Mouse (Mus musculus) urinary bladder, postnatal 36 days (tissue): ENCODE data around the gene Tgm2.

Experiments used
- DNase-seq, 2 experiments: peaks; one replicate each; pipeline ENCODE4 v3.0.0; 2022; ENCODE audit warnings: low spot score in 2 of 2, mixed read lengths in 1 of 2

Gene Tgm2

DNA sequence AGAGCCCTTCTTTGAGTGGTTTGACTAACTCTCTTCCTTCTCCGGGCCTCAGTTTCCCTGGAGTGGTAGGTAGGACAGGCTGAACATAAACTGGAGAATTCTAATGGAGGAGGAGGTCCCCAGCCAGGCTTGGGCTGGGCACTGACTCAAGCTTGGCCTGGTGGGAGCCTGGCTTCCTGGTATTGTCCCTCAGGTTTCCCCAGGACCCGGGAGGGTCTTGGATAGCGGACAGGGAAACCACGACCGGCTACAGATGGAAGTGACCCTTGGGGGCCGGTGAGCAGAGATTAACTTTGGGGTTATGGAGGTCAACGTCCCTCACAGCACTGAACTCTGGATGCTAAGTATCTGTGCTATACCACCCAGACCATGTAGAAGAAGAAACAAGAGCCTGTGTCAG, 5.0 kb downstream of the Tgm2 start:
- DNase-seq, result no peak

DNA sequence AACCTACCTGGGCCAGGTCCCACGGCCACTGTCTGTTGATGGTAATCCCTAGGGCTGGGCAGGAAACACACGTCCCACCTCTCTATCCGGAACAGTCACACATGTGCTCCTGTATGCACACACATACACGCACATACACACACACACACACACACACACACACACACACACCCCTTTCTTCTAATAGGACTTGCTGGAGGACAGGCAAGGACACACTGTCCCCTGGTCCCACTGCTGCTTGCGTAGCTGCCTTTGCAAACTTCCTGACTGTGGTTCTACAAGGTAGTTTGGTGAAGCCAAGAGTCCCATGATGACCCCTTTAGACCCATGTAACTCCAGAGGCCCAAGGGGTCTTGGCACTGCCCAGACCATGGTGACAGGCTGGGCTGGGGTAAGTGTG, 5.6 kb downstream of the Tgm2 start:
- no peak for DNase-seq

DNA sequence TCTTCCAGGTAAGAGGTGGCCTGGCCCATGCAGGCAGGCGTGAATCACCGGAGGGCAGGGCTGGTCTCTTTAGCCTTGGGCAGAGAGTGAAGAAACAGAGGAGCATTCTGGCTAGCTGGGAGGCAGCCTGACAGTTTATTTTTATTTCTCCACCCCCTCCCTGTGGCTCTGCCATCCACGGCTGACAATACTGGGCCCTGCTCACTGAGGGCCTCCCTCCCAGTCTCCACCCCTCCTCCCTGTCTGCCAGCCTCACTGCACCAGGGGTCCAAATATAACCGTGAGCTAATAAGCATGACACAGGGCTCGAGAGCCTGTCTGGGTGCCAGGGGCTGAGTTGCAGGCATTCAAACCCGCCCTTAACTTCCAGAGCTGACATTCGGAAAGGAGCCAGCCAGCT, 6.6 kb downstream of the Tgm2 start:
- DNase-seq, result peak in 1 of 2 experiments; percentile 68

DNA sequence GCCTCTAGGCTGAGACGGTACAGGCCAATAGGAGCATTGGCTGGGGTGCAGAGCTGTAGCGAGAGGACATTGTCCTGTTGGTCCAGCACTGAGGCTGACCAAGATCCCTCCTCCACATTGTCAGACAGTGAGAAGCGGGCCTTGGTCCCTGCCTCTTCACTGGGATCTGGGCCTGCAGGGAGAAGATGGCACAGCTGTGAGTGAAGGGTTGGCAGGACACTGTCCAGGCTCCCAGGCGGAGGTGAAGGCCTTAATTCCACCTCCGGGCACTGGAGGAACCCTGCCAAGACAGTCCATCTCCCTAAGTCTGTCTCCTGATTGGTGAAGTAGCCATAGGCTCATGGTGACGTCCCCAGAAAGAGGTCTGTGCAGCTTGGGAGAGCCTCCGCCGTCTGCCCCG, 7.5 kb downstream of the Tgm2 start:
- DNase-seq, result no peak

DNA sequence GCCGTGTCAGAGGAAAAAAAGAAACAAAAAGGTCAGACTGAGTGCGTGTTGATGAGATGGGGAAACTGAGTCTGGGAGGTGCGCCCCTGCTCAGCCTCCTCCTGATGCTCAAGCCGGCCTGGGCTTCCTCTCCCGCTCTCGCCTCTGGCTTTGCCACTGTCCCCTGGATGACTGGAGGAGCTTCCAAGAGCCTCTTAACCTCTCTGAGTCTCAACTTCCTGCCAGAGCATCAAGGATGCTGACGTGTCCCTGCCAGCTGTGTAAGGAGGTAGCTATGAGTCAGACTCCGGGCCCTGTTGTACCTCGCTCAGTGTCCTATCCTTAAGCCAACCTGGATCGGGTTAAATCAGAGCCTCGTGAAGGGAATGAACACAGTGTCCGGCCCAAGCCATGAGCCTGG, 8.5 kb downstream of the Tgm2 start:
- DNase-seq, result no peak

DNA sequence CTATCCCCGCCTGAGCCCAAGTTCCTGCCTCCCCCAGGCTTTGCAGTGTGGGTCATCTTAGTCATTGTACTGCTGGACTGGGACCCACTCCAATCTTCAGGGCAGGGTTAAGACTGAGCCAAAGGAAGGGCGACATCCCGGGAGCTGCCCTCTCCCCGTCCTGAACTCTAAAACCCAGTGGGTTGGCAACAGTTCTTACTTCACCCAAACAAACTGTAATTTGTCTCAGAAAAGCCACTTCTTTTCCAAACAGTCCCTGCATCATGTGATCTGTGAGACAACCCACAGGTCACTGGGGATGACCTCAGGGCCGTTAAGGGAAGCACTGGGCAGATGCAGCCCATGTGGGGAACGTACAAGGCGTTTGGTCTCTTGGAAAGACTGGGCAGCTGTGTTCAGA, 10.0 kb downstream of the Tgm2 start:
- no peak for DNase-seq

DNA sequence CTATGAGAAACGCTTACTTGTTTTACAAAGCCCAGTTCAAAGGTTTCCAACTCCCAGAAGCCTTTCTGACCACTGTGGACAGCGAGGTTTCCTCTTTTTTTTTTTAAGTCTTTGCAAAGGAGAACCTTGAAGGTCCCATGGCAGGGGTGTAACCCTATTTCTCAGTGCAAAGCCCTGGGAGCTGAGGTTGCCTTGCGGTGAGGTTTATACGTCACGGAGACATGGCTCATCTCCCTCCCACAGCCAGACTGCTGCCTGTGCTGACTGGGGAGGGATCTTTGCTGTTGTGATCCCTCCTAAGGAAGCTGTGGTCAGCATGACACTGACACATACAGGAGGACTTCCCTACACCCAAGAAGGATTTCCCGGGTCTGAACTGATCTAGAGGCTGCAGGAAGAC, 13.2 kb downstream of the Tgm2 start:
- no peak for DNase-seq

DNA sequence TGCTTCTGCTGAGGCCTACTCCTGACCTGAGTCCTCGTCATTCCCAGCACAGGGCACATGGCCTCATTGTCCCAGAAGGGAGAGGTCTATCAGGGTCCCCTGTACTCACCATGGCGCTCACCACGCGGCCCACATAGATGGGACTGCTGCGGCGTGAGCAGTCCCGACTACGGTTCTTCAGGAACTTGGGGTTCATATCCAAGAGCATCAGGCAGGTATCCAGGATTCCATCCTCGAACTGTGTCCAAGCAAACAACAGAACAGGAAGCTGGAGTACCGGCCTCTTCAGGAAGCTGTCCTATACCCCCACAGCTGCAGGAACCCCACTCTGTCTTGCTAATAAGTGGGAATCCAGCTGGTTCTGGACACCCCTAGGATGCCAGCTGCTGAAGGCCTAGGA, 13.9 kb downstream of the Tgm2 start:
- DNase-seq, result no peak

DNA sequence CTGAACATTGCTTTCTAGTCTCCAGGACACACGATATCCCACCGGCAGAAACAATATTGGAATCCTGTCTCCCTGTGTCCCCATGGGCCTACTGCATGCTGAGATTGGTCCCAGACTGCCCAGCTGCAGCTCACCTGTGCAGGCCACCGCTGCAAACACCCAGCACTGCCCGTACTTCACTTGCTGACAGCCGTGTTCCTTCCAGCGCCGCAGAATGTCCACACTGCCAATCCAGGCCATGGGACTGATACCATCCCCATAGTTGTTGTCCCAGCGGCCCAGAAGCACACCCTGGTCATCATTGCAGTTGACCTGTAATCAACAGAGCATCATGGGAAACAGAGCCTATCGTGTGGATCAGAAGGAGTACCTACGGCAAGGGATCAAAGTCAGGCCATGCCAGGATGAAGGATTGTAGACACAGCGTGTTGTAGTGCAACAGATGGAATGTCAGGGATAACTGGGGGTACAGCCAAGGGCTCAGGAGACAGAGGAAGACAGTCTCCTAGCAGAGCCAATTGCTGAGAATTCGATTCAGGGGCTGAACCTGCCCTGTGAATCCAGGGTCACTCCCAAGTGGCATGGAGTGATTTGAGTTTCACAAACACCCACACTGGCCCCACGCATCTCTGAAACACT, 14.9 kb downstream of the Tgm2 start:
- no peak for DNase-seq

DNA sequence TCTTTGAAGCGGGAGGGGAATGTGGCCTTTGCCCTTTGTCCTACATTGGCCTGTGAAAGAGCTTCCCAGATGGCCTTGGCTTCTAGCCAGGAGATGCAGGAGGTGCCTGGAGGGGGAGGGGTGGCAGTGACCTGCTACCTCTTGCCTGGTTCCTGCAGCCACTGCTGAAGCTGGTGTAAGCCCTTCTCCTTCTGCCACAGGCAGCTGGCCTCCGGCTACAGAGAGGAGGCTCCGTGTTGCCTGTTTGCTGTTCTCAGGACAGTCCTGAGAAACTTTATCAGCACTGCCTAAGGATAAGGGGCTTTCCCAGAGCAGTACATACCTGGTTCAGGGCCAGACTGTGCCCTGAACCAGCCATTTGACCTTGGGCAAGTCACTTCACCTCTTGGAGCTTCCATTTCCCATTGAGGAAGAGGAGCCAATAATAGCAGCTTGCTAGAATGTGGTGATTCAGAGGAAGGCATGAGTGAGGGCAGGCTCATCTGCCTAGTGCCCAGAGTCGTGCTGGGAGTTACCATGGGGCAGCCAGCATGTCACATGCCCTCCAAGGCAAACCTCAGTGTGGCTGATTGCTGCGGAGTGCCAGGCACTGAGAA, 15.7 kb downstream of the Tgm2 start:
- DNase-seq, result peak in 1 of 2 experiments; percentile 80

DNA sequence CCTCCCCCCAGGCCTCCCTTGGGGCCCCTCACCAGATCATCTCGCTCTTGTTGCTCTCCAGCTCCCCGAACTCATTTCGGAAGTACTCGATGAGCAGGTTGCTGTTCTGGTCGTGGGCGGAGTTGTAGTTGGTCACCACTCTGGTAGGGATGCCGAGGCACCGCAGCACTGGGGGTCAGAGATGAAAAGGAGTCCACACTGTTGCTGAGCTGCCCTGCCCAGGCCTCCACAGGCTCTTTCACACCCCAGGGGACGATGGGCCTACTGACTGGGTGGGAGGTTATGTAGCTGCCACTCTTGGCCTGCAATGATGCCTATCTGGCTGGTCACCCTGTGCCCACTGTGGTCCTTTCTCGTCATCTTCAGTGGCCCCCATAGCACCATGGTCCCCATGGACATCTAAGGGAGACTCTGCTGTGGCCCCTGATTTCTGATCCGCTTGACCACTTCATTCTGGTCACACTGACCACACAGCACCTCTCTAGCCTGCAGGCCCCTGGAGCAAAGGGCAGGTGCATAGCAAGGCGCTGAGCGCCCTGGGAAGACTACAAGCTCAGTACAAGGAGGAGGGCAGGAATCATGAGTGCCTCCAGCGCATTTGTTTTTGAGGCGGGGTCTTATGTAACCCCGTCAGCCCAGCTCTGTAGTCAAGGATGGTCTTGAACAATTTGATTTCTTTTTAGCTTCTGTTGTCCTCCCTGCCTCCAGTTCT, 16.8 kb downstream of the Tgm2 start:
- DNase-seq, result no peak

DNA sequence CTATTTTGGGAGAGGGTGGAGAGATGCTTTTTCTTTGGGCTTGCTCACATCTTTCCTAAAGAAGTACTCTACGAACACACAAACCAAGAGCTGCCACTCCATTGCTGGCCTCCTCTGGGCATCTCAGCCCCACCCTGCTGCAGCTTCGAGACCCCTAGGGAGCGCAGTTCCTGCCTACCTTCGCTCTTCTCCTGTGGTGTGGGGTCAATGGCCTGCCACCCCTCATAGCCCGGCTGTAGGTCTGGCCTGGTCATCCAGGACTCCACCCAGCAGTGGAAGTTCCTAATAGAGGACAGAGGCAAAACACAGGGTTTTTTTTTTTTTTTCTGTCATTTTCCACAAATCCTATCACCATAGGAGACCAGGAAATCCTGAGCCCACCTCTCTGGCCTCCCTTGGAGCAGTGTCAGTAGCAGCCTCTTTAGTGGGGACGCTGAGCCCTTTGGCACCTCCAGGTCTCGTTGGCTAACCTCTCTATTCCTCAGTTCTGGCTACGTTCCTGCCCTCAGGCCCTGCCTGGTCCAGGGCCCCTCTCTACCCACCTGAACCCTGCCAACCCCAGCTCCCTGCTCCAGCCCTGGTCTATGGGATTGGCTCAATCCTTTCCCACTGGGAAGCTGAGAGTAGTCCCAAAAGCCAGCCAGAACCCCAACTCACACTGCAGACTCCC, 17.6 kb downstream of the Tgm2 start:
- no peak for DNase-seq

DNA sequence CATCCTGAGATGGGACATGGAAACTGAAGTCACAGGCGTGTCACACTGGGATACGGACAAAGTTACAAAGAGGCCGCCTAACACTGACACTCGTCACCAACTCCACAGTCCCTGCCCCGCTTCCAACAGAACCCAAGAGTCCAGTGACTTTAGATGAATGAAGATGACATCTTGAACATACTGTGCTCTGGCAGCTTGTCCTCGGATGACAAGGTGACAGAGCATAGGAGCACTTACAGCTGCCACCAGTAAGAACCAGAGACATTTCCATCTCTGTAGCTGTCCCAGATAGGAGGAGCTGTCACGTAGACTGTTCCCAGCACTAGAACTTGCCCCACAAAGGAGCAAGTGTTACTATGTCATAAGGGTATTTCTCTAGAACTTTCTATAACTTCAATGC, 18.4 kb downstream of the Tgm2 start:
- no peak for DNase-seq

DNA sequence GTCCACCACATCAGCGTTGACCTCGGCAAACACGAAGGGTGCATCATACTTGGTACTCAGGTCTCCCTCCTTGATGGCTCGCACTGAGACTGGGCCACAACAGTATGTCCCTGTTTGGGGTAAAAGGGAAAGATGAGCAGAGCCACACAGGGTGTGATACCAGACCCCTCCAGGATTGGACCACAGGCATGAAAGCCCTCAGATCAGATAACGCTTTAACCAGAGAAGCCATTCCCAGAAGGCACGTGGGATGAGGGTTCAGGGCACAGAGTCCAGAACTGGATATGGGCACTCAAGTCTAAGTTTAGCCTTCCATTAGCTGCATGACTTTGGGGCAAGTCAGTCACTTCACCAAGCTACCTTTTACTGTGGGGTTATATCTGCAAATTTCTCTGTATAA, 19.0 kb downstream of the Tgm2 start:
- DNase-seq, result no peak

DNA sequence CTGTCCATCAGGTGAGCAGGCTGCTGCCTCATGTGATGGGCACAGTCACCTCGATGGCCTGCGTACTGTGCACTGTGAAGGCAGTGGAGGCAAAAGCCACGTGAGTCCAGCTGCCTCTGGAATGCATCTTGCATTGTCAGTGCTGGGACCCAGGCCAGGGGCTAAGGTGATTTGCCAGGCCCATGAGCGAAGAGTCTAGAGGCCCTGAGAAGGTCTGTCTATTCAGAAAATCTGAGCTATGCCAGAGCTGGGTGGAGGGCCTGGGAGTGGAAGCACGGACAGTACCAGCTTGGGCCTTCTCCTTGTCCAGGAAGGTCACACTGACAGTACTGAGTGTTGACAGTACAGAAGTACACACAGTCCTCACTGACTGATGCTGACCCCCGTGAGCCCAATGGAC, 23.4 kb downstream of the Tgm2 start:
- no peak for DNase-seq

DNA sequence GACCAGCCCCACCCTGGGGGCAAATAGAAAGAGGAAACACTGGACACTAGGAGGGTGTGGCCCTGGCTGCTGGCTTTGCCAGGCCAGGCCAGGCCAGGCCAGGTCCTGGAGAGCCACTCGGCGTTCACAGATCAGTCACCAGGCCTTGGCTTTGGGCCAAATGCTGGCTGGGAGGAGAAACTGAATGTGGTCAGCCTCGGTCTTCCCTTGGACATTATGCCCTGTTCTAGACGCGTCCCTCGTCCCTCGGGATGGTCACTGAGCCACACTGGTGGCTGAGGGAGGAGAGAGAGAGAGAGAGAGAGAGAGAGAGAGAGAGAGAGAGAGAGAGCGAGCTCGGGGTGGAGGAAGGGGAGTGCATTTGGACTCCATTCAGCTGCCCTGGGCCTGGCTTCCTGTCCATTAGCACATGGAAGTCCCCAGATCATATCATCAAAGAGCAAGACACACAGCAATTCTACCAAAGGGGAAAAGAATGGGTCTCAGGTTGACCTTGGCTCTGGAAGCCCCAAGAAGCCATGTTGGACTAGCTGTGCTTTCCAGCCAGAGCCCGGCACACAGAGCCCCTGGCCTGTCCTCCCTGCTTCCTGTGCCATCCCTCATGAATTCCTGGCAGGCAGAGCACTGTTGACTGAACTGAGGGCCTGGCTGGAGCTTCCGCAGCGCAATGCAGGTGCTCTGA, 24.4 kb downstream of the Tgm2 start:
- peak; percentile 64 to 83 for DNase-seq

DNA sequence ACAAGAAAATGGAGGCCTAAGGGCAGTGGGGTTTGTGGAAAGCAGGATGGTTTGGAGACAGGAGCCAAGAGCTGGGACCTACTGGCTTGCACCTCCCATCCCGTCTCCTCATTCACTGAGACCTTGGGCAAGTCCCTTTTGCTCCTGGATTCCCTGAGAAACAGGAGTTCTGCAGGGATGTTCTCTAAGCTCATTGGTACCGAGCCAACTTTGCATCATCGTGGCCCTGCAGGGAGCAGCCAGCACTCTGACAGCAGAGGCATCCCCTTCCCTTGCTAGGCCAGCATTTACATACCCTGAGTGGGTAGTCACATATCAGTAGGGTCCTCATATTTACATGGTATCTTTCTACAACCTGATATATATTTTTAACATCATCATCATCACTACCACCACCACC, 25.4 kb downstream of the Tgm2 start:
- DNase-seq, result no peak

DNA sequence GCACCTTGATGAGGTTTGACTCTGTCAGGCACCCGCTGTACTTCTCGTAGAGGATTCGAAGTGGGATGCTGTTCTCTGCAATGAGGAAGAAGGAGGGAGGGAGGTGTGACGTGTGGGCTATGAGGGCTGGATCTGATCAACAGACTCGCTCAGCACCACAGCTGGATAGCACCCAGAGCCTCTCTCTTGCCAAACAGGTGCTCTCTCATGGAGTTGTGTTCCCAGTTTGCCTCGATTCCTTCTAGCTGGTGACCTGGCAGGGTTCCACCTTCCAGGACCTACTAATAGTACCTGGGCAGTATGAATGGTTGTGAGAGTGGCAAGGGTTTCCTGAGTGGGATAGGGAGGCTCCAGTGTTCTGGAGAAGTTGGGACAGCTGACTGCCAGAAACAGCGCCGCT, 26.0 kb downstream of the Tgm2 start:
- DNase-seq, result no peak

DNA sequence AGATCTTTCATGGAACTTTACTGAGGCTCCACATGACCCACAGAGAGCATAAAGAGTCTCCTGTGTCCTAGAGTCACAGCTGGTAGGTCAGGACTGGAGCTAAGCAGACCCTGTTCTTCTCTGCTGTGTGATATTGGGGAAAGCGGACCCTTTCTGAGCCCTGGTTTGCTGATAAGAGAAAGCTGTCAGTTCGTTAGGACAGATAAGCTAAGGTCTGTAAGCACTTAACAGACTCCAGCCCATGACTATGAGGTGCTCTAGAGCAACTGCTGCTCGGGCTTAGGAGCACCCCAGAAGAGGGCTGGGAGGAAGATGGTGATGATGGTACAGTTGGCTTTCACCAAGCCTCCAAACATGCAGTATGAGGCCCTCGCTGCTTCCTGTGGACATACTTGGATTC, 27.1 kb downstream of the Tgm2 start:
- no peak for DNase-seq

DNA sequence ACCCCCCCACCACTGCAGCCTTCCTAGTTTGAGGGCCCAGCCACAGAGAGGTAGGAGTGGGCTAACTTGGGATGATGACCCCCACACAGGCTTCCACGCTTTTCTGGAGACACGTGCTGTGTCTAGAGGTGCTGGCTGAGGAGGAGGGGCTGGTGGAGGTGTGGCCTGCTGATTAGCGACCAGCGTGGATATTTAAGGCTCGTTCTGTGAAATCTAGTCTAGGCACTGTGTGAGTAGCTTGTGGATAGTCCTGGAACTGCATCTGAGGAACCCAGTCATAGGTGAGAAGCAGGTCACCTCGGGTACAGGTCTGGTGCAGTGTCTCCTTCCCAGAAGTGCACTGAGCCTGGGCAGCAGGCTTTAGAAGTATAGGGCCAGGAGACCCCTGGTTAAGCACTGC, 29.6 kb downstream of the Tgm2 start:
- DNase-seq, result no peak

DNA sequence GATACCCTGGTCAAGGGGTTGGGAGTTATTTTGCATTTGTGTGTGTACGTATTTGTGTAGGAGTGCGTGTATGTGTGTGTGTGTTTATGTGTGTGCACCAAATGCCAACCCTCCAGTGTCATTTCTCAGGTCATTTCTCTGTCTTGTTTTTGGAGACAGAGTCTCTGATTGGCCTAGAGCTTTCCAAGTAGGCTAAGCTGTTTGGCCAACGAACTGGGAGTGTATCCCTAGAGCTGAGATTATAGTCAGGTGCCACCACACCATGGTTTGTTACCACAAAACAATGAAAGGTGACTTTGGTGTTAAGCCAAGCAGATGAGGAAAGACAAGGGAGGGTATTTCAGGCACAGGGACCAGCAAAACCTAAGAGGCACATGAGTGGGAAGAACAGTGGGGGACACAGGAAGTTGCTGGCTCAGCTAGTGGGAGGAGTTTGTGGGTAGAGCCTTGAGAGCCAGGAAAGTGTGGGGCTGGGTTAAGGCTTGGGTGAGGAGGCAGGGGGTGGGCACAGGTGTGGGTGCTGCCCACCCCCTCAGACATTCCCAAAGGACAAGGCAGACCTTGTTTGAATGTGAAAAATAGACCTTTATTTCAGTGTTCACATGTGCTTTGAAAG, 30.3 kb downstream of the Tgm2 start:
- no peak for DNase-seq

DNA sequence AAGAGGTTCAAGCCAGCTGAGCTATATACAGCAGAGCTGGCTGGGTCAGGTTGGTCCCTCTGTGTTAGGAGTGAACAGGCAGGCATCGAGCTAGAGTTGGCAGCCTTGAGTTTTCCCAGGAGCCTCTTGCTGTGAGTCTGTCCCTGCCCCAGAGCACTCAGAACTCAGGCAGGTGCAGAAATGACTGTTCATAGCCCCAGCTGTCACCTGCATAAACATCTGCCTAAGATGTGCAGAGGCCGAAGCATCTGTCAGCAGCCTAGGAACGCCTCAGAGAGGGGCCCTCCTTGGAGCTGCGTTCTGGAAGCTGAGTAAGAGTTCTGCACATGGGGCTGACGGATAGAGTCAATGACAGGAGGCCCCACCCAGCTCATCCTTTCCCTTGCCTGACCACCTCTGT, 31.3 kb downstream of the Tgm2 start:
- DNase-seq, result no peak
